Mouse (Mus musculus) right cerebral cortex, postnatal 36 days (tissue): ENCODE results near the gene BC117090.
"Not testable (repeated sequence)": the region's sequence is repeated elsewhere in the genome, so short reads cannot be mapped to it uniquely, and the experiment has no call there.

Experiments used
- DNase-seq, 2 experiments: peaks; one replicate each; pipeline ENCODE4 v3.0.0; 2022; ENCODE audit warnings: low spot score in 2 of 2, mixed read lengths in 1 of 2

The BC117090 gene

DNA sequence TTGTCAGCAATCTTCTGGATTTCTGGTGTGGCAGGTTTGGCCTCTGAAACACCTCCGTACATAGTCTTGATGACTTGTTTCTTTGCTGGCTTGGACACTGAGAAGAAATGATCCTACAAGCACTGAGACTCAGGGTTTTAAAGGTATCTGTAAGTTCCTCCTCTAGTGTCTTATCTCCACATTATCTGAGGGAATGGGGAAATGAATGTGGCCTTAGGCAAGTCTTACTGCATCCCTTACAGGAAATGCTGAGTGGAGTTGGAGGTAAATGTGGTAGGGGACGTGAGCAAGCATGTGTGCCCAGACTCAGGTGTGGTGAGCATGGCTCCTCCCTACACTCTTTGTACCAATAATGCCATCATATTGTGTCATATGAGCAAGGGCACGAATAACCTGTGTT lies at the start of gene BC117090:
BC117090 (minus strand) TSS at position 101 of the 400 bp plus-strand sequence.
- no peak for DNase-seq

- not testable (repeated sequence) for DNase-seq
These were observed 33.5 kb upstream of the BC117090 start, which contains the start of gene BC100530 for GRCm38 (mm10) chr16:36367648-36368047. Gene BC100530, minus strand, starts transcription at chr16:36367748.

DNA sequence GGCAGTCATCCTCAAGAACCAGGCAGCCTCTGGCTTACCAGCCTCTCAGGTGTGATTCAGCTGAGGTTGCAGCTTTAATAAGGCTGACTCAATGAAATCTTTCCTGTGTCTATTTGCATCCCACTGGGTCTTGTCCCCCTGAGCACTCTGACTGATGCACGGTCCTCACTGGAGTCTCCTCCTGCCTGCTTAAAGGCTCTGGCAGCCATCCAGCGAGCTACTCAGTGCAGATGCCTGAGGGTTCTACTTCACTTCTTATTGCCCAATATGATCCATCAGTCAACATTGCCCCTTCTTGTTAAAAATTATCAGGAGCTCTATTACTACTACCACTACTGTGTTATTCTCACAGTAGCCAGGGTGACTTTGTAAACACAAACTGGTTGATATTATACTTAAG lies 3.0 kb upstream of the BC117090 start:
- no peak for DNase-seq

DNA sequence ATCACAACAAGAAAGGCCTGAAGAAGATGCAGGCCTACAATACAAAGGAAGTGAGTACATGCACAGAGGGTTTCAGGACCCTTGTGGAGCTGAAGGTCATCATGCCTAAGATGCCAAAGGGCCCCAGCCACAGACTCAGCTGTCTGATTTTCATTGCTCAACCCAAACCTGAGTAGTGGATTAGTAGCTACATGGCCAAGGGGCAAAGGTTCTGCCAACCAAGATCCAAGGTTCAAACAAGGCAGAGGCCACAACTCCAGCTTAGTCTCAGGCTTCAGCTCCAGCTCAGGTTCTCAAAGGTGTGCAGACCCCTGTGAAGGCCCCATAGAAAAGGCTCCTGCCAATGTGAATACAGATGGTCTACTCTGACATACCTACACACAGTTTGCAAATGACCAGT lies 14.8 kb downstream of the BC117090 start:
- no peak for DNase-seq

DNA sequence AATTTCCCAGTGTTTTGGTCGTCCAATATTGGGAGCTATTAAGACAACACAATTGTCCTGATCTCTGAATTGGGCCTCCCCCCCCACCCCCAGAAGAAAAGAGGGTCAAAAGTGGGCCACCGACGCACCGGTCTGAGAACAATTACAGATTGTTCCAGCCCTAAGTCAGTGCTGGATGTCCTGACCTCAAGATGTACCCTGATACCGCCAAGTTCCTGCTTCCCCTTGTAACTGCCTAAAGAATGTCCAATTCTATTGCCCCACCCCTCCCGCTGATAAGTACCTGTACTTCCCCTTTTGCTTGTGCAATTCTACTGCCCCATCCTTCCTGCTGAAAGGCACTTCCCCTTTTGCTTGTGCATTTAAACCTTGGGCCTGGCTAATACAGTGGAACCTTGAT lies 18.0 kb downstream of the BC117090 start:
- not testable (repeated sequence) for DNase-seq

DNA sequence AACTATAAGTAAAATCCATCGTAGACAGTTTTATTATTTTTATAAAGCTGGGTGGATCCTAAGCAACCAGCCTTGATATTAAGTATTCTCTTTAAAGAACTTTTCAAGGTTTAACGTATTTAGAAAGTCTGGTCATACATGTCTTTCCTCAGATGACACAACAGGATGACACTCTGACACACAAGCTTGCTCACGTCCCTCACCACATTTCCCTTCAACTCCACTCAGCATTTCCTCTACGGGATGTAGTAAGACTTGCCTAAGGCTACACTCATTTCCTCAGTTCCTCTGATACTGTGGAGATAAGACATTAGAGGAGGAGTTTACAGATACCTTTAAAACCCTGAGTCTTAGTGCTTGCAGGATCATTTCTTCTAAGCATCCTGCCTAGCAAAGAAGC lies 26.5 kb downstream of the BC117090 start:
- no peak for DNase-seq

GRCm38 (mm10) chr16:36289140-36289539 lies 45.0 kb downstream of the BC117090 start:
- no peak for DNase-seq

- not testable (repeated sequence) for DNase-seq
These were observed 57.3 kb downstream of the BC117090 start, which contains the start of gene Stfa1 for GRCm38 (mm10) chr16:36276796-36277195. Gene Stfa1, plus strand, starts transcription at chr16:36276951.
